ENCODE assay signal across 8 mouse cellular contexts in genomic region chr2:157750926-157751588, GRCm38 (mm10). TPM values are rescaled to one million over a fixed set of nuclear protein-coding genes. Genes with fewer than 3 reads are reported as not detected.
DNase-seq lines count a peak whose midpoint lies in the region; ATAC-seq and TF ChIP-seq lines count a peak whose summit lies in the region.

No protein-coding gene starts in this region.

- no peaks in the 10 kb centered on the region for H3K36me3 ChIP-seq in limb, embryonic 14.5 days (ENCODE audit: control insufficient read depth, insufficient read depth, low read length)
- peaks cover 12% of the 10 kb centered on the region for H3K36me3 ChIP-seq in limb, embryonic 10.5 days
- H3K36me3 ChIP-seq in forebrain, embryonic 12.5 days (replicated peaks): 0 out of 2 replicates have a peak, but pooled peaks cover 3% of the 10 kb centered on the region
- no peaks in the 10 kb centered on the region for H3K36me3 ChIP-seq in hindbrain, embryonic 15.5 days
- H3K36me3 ChIP-seq in neural tube, embryonic 14.5 days (ENCODE audit: control insufficient read depth, insufficient read depth, low read length): no peaks in the 10 kb centered on the region

- H3K9ac ChIP-seq in limb, embryonic 14.5 days (ENCODE audit: low read depth, low read length, severe bottlenecking): no peak overlapping the region
- H3K9ac ChIP-seq in forebrain, embryonic 12.5 days: peak overlapping the region; percentile 40; the same call in 1 of the 2 replicates
- H3K9ac ChIP-seq in hindbrain, embryonic 15.5 days: no peak overlapping the region
- peak overlapping the region; percentile 4; the same call in 1 of the 2 replicates for H3K9ac ChIP-seq in neural tube, embryonic 14.5 days (replicated peaks; ENCODE audit: low read depth, low read length)

- no peaks in the 10 kb centered on the region for H3K27me3 ChIP-seq in limb, embryonic 14.5 days (ENCODE audit: control insufficient read depth, insufficient read depth, low read length)
- H3K27me3 ChIP-seq in limb, embryonic 10.5 days (ENCODE audit: low read depth, poor library complexity, severe bottlenecking): no peaks in the 10 kb centered on the region
- no peaks in the 10 kb centered on the region for H3K27me3 ChIP-seq in forebrain, embryonic 12.5 days
- no peaks in the 10 kb centered on the region for H3K27me3 ChIP-seq in hindbrain, embryonic 15.5 days
- H3K27me3 ChIP-seq in neural tube, embryonic 14.5 days (ENCODE audit: control insufficient read depth, insufficient read depth, low read length): no peaks in the 10 kb centered on the region

- H3K9me3 ChIP-seq in limb, embryonic 14.5 days (ENCODE audit: control insufficient read depth, low read length): no peaks in the 10 kb centered on the region
- H3K9me3 ChIP-seq in limb, embryonic 10.5 days (replicated peaks): no peaks in the 10 kb centered on the region
- H3K9me3 ChIP-seq in forebrain, embryonic 12.5 days: no peaks in the 10 kb centered on the region
- H3K9me3 ChIP-seq in hindbrain, embryonic 15.5 days: no peaks in the 10 kb centered on the region
- no peaks in the 10 kb centered on the region for H3K9me3 ChIP-seq in neural tube, embryonic 14.5 days (ENCODE audit: control insufficient read depth, low read length)

- DNase-seq in limb, embryonic 14.5 days (ENCODE audit: low spot score): peak; percentile 38
- DNase-seq in limb, embryonic 10.5 days (ENCODE audit: low spot score): no peak
- DNase-seq in T-cell, adult 2 months (ENCODE audit: low spot score): no peak
- no peak for DNase-seq in layer of hippocampus, postnatal 14 days (ENCODE audit: low spot score in 2 of 2)

- no peak for TF ChIP-seq POLR2A in limb, embryonic 14.5 days (IDR thresholded peaks at IDR 0.05; ENCODE audit: borderline replicate concordance, extremely low read depth, insufficient read depth, insufficient read length)

- no peak overlapping the region for H3K4me2 ChIP-seq in limb, embryonic 14.5 days (replicated peaks; ENCODE audit: low read depth, low read length, severe bottlenecking)
- peak overlapping the region; percentile 32 for H3K4me2 ChIP-seq in forebrain, embryonic 12.5 days
- H3K4me2 ChIP-seq in hindbrain, embryonic 15.5 days: peak overlapping the region; percentile 42
- no peak overlapping the region for H3K4me2 ChIP-seq in neural tube, embryonic 14.5 days (ENCODE audit: low read depth, low read length)

- H3K4me1 ChIP-seq in limb, embryonic 14.5 days (ENCODE audit: control insufficient read depth, insufficient read depth, low read length): peaks cover 7% of the 10 kb centered on the region; the same call in 1 of the 2 replicates
- peaks cover 29% of the 10 kb centered on the region for H3K4me1 ChIP-seq in limb, embryonic 10.5 days
- peaks cover 67% of the 10 kb centered on the region for H3K4me1 ChIP-seq in forebrain, embryonic 12.5 days
- H3K4me1 ChIP-seq in hindbrain, embryonic 15.5 days (replicated peaks): peaks cover 61% of the 10 kb centered on the region
- peaks cover 46% of the 10 kb centered on the region for H3K4me1 ChIP-seq in neural tube, embryonic 14.5 days (ENCODE audit: control insufficient read depth, insufficient read depth, low read length)

- no peak overlapping the region for H3K27ac ChIP-seq in limb, embryonic 14.5 days (replicated peaks; ENCODE audit: low read depth, low read length)
- no peak overlapping the region for H3K27ac ChIP-seq in limb, embryonic 10.5 days
- H3K27ac ChIP-seq in forebrain, embryonic 12.5 days: peak overlapping the region; percentile 90
- H3K27ac ChIP-seq in hindbrain, embryonic 15.5 days (replicated peaks): peak overlapping the region; percentile 82
- H3K27ac ChIP-seq in neural tube, embryonic 14.5 days (ENCODE audit: low read depth, low read length): peak overlapping the region; percentile 84

- ATAC-seq in limb, embryonic 14.5 days (ENCODE audit: low FRiP score, low read depth): no peak
- ATAC-seq in forebrain, embryonic 12.5 days (ENCODE audit: low FRiP score): no peak
- no peak for ATAC-seq in hindbrain, embryonic 15.5 days (ENCODE audit: low FRiP score, low read depth)
- ATAC-seq in neural tube, embryonic 14.5 days (ENCODE audit: low read depth): no peak
- no peak for ATAC-seq in frontal cortex, adult (ENCODE audit: low TSS enrichment)

- H3K4me3 ChIP-seq in limb, embryonic 14.5 days (replicated peaks; ENCODE audit: low read length): no peak overlapping the region
- H3K4me3 ChIP-seq in limb, embryonic 10.5 days: no peak overlapping the region
- H3K4me3 ChIP-seq in forebrain, embryonic 12.5 days (replicated peaks): no peak overlapping the region
- H3K4me3 ChIP-seq in hindbrain, embryonic 15.5 days: no peak overlapping the region
- no peak overlapping the region for H3K4me3 ChIP-seq in neural tube, embryonic 14.5 days (ENCODE audit: low read depth, low read length)

- WGBS in limb, embryonic 14.5 days: 53% methylated on average over 12 of the region's 12 CpGs
- 80% methylated on average over 12 of the region's 12 CpGs for WGBS in limb, embryonic 10.5 days
- 69% methylated on average over 12 of the region's 12 CpGs for WGBS in forebrain, embryonic 12.5 days
- WGBS in hindbrain, embryonic 15.5 days: 60% methylated on average over 12 of the region's 12 CpGs
- 57% methylated on average over 12 of the region's 12 CpGs for WGBS in neural tube, embryonic 14.5 days

RNA-seq across cellular contexts. Expression of gene Ctnnbl1, which starts 13.9 kb away (rescaled TPM):
- 38.8 and 40.3 TPM in 2 replicates for polyA plus RNA-seq in limb, embryonic 14.5 days (2012; rRNA removed)
- polyA plus RNA-seq in limb, embryonic 14.5 days (2014; fragmentation: Nextera tagmentation; extraction: Ambion mirVana): 55.6 and 62.9 TPM in 2 replicates
- polyA plus RNA-seq in limb, embryonic 10.5 days (2016; fragmentation: Nextera tagmentation; extraction: Ambion mirVana): 90.7 and 97.8 TPM in 2 replicates
- polyA plus RNA-seq in forebrain, embryonic 12.5 days (2016; fragmentation: Nextera tagmentation; extraction: Ambion mirVana): 100 and 101 TPM in 2 replicates
- 55.6 and 58.9 TPM in 2 replicates for polyA plus RNA-seq in hindbrain, embryonic 15.5 days (2015; fragmentation: Nextera tagmentation; extraction: Ambion mirVana)
- 59.4 and 65.6 TPM in 2 replicates for polyA plus RNA-seq in neural tube, embryonic 14.5 days (2014; fragmentation: Nextera tagmentation; extraction: Ambion mirVana)
- total RNA-seq in layer of hippocampus, postnatal 14 days (2021): 10 to 100 TPM; 24.4 to 26.9 TPM

Comparison
In these comparisons a context has a peak if more than half of its experiments do, and no peak if none do; other contexts are left out.
1. H3K27ac ChIP-seq: peak in forebrain, embryonic 12.5 days (single experiment), hindbrain, embryonic 15.5 days (single experiment) and neural tube, embryonic 14.5 days (single experiment); none in limb, embryonic 14.5 days (single experiment) and limb, embryonic 10.5 days (single experiment).
2. H3K4me2 ChIP-seq: peak in forebrain, embryonic 12.5 days (single experiment) and hindbrain, embryonic 15.5 days (single experiment); none in limb, embryonic 14.5 days (single experiment) and neural tube, embryonic 14.5 days (single experiment).
3. H3K9ac ChIP-seq: peak in forebrain, embryonic 12.5 days (single experiment) and neural tube, embryonic 14.5 days (single experiment); none in limb, embryonic 14.5 days (single experiment) and hindbrain, embryonic 15.5 days (single experiment).